Mouse (Mus musculus) cerebellum, adult 2 months (tissue): ENCODE measurements around the gene Ksr1.

Experiments used
- CTCF ChIP-seq: fragments of 200-500 bp; IDR thresholded peaks from 2 replicates; pipeline ENCODE4 v1.5.1; 2011; ENCODE audit warnings: low read depth, mild to moderate bottlenecking, control low read depth, low read length, moderate library complexity, borderline replicate concordance; ENCODE audit not compliant: insufficient read depth
- POLR2A ChIP-seq: fragments of 200-500 bp; IDR thresholded peaks from 2 replicates; pipeline ENCODE4 v1.6.1; 2011; ENCODE audit warnings: low read length, control low read depth, borderline replicate concordance; ENCODE audit not compliant: insufficient read depth

- no peak for TF ChIP-seq CTCF
- no peak for TF ChIP-seq POLR2A
Measured at GRCm38 (mm10) chr11:79145283-79146265, 633 bp downstream of the Ksr1 start.
